Mouse (Mus musculus): ENCODE results near the gene D1Pas1. TPM values are rescaled to one million over a fixed set of nuclear protein-coding genes. Genes with fewer than 3 reads are reported as not detected.

The D1Pas1 gene
- not detected for polyA plus RNA-seq (2017; shearing (Covaris generic))

DNA sequence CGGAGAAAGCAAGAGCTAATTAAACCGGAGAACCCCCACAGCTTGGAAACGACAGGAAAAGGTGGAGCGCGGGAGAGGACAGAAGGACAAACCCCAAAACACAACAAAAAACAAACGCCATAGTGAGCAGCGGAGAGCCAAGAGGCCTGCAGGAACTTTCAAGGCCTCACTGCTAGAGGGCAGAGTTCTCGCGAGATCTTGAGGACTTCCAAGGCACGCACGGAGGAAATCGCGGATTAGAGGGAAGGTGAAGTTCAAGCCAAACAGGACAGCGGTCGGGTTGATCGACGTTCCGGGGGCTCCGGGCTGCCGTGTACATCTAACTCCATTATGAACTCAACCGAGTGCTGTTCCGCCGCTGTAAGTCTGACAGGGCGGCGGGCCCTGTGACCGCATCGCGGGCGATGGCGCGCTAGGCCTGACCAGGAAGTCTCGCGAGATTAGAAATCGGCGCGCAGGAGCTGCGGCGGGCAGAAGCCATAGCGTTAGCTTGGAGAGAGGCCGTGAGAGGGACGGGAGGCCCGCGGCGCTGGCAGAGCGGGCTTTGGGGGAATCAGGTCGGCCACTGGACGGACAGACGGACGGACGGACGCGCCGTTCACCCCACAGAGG lies at the start of gene D1Pas1:
Gene D1Pas1, plus strand, starts transcription at position 216 of the 612 bp plus-strand sequence.
- no peak for ATAC-seq

DNA sequence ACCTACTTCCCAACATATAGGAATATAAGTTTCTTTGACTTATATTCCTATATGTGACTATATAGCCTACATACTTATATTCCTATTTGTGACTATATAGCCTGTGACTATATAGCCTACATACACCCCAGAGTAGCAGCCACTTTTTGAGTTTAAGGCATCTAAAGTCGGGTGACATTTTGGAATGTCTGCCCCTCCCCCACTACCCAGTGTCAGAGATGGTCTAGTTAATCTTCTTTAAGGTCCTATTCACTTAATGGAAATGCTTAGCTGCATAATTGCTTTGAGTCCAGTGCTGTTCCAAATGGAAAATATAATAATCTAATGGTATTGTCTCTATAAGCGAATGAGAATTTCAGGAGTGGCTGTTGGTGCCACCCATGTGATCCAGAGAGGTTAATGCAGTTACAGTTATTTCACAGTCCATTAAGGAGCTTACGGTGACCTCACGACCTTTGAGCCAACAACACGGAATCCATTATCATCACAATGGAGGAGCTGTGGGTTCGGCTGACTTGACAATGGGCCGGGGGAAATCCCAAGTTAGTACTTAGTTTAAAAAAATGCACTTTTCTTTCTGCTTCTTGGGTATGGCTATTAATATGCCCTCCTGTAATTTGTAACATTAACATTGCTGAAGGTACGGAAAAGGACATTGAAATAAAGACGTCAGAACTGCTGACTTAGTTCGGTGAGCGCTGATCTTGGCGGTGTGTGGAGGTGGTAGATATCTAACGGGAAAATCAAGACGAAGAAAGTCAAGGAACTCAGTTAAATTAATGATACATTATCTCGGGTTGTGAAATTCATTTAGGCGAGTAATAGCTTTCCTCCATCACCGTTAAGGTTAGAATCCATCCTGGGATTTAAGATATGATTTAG lies 44.5 kb upstream of the D1Pas1 start:
- ATAC-seq = no peak

DNA sequence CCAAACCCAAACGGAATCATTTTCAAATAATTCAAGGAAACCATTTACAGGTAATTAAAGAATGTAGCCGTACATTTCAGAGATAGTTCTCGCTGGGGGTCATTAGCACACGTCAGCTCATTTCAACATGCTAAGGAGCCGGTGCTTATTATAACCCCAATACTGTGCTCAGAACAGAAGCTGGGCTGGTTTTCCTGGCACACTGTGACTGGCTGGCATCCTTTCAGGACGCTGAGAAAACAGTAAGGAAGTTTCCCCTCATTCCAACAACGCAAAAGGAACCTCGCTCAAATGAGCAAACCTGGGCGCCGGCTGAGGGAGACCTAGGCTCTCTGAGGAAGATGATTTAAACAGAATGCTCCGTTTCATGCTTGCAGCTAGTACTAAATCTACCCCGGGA lies 43.2 kb upstream of the D1Pas1 start:
- no peak for ATAC-seq

DNA sequence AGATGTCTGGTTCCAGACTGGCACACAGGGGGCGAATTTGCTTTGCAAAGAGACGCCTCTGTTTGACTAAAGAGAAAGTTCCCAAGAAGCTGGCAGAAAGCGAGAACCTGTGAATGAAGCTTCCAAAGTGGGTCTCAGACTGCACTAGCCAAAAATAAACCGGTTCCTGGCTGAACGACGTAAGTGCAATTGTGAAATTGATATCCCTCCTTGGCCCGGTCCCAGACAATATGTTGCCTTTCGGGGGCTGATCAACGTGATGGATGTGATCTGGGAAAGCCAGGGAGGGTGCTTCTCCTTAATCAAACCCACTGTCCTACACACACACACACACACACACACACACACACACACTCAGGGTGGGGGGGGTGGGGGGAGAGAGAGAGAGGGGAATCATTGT lies 41.8 kb upstream of the D1Pas1 start:
- no peak for ATAC-seq

DNA sequence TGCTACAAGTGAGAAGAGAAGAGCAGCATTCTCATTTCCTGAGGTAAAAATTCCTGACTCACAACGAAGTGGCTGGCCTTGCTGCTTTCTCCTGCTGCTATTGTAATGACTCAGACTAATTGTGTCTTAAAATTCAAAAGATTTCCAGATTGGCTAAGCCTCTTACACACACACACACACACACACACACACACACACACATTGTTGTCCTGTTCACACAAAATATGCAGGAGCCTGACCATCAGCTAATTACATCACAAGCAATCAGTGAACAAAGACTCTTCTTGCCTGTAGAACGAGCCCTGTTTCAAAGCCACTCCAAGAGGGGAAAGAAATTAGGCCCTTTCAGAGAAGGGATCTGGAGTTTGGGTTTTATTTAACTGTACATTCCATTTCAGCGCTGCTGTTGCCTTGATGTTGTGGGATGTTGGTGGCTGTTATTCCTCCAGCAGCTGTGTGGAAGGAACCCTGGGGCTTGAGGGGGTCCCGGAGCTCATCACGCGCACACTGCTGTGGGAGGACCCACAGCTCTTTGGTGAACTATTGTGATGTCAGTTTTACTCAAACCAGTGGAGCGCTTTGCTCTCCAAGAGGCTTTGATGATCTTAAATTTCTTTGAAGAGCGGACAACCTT lies 40.8 kb upstream of the D1Pas1 start:
- no peak for ATAC-seq

DNA sequence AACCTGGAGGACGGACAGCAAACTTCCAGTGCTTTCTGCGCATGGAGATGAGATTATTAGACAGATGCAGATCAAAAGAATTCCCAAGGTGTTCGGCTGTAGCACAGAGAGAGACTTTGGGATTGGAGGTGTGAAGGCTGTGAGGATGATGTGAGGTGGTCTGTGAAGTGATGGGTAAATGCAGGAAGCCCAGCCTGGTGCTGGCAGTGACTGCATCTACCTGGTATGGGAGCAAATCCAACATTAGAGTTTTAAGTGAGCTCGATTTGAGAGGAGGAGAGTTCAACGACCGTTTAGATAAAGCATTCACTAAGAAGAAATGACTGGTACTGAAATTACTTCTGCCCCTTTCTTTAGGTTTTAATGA lies 40.3 kb upstream of the D1Pas1 start:
- ATAC-seq = no peak

DNA sequence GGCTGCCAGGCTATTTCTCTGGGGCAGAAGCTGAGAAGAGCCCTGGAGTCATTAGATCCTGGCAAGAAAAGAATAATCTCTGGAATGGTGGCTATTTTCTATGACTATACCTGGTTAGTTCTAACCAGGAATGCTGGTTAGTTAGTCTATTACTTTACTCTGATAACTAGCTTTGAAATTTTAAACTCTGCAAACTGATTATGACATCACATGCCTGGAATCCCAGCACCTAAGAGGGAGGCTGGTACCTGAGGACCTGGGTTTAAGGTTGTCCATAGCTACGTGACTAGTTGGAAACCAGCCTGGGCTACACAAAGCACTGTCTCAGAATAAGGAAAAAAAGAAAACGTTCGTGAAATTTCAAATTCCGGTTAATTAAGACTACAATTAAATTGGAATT lies 39.7 kb upstream of the D1Pas1 start:
- ATAC-seq = no peak

DNA sequence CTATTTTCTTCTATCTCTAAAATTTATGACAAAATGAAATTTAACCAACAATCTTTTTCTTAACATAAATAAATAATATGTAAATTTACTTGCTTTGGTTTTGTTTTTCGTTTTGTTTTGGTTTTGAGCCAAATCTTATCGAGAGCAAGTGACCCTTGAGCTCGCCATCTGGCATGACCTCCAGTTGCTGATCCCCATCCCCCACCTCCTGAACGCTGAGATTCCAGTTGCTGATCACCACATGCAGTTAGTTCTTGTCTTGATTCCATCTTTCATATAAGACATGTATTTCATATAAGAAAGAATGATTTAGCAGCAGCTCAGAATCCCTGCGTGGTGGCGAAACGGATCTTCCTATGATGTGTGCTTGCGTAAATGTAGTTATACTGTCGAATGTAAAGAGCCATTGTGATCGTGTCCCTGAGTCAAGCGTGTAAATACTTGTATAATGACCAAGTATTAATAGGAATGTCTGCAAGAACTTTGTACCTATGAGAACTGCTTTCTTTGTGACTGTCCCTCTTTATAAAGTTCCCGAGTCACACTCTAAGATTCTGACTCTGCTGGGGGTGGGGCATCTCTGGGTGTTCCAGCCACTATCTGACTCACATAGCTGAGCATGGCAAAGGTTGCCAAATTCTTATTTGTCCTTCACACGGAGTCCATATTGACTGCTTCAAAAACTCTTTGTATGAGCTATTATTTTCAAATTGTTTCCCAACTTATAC lies 36.9 kb upstream of the D1Pas1 start:
- no peak for ATAC-seq

DNA sequence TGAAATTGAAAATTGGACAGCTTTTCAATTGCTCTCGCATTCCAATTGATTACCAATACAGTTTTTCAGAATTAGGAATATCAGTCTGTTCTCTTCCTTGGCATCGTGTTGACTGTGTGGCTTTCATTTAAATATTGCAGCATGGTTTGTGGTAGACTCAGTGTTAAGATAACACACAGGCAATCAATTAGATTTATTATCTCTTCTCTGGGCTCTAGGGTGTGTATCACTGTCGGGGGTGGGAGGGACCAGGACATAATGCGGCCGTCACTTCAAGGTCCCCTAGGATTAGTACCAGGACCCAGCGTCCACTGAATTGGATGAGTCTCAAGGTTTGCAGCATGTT lies 36.4 kb upstream of the D1Pas1 start:
- ATAC-seq = no peak

DNA sequence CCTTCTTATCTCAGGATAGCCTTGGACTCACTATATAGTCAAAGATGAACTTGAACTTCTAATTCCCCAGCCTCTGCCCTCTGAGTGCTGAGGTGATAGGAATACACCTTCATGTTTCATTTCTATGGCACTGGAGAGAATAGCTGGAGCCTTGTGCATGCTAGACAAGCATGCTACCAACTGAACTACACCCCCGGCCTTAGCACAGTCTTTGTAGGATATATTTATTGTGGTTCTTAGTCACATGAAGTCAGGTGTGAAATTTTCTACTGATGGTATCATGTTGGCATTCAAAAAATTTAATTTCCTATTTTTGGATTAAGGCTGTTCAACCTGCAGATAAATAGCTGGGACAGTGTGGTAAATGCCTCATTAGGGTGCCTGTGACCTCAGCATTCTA lies 33.0 kb upstream of the D1Pas1 start:
- no peak for ATAC-seq

DNA sequence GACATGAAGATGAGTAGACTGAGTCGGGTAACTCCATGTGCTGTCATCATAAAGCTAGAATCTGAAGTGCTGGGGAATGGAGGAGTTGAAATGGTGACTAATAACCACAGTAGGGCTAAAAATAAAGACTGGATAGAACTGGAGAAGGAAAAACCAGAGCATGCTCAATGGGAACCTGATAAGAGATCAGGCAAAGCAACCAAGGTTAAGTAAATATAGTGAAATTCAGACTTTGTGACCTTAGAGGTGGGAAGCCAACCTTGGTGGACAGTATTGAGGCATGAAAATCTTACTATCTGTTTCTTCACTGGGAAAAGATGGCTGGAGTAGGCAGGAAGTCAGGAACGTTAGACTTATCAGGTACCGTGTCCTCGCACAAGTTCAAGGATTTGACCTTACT lies 14.8 kb upstream of the D1Pas1 start:
- no peak for ATAC-seq

DNA sequence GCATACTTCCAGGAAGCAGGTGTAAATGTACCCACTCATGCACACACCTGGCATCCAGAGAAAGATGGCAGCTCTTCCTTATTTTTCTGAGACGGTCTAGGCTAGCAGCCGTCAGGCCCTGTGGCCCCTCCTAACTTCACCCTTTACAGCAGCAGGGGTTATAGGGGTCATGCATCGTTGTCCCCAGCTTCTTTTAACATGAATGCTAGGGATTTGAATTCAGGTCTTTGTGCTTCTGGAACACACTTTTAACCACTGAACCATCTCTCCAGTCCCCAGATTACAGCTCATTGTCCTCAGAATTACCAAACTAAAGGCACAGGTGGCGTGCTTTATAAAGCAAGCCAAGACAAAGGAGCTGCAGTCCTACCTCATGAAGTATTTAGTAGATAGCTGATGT lies 12.6 kb upstream of the D1Pas1 start:
- ATAC-seq = no peak

DNA sequence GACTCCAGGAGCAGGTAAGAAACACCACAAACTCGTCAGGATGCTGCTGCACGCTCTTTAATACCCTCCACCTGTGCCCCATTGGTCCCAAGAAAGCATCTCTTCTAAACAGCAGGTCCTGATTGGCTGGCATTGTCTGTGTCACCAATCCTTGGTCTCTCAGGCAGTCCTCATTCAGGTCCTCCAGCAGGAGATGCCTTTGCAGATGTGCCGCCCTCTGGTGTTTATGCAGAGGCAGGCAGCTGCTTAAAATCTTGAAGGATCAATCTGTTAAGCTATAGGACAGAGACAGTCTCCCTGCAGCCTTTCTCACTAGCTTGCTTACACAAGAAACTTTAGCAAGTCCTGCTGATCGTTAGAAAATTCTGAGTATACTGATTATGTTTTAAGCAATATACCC lies 7.8 kb upstream of the D1Pas1 start:
- no peak for ATAC-seq

DNA sequence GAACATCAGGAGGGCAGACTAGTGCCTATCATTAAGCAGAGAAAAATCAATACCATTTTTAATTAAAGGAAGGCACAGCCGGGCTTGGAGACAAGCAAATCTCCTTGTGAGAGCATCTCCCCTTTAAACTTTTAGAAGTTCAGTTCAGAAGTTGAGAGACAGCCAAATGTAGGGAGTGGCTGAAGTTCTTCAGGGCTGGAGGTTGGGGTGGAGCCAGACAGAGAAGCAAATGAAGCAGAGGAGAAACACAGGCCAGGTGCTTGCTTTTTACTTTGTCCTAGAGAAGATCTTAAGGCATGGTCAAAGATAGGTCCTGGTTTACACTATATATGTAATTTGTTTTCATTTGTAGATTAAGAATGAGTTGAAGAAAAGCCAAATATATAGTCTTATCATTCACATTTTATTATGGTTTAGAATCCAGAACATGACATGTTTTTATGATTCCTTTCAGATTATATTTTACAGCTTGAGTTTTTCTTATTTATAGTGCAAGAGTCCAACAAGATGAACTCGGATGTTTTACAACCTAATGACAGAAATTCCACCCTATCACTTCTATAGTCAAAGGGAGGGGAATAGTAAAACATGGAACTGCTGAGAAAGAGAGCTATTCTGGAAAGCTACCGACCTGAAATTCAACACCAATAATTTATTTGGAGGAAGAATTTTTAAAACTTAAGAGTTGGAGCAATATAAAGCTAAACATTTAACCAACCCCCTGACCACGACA lies 2.9 kb upstream of the D1Pas1 start:
- ATAC-seq = no peak

DNA sequence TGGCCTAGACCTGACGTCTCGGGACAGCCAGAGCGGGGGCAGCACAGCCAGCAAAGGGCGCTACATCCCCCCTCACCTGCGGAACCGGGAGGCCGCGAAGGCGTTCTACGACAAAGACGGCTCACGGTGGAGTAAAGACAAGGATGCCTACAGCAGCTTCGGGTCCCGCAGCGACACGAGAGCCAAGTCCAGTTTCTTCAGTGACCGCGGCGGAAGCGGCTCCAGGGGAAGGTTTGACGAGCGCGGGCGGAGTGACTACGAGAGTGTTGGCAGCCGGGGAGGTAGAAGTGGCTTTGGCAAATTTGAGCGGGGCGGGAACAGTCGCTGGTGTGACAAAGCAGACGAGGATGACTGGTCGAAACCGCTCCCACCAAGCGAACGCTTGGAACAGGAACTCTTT lies 710 bp downstream of the D1Pas1 start:
- ATAC-seq = no peak

DNA sequence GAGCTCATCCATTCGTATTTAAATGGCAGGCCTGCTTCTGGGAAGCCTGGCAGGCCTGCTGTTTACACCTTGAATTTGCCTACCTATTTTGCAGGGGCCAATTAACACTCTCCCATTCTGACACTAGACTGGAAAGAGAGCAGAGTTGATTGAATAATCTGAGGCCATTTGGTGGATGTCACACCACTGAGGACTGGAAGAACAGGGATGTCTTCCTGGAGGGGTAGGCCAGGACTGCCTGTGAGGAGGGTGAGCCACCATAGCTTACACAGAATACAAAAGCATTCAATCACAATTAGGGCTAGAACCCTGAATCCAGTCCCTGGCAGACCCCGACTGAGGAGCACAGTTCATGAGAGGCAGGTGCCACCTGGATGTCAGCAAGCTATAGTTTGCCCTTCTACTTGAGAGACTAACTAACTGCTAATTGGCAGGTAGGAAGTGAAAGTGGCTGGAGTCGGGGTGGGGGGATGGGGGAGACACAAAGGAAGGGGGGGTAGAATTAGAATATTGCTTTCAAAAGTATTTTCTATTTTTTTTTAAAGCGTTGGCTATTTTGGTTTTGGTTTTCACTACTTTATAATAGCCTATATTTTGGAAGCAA lies 9.8 kb downstream of the D1Pas1 start:
- no peak for ATAC-seq

DNA sequence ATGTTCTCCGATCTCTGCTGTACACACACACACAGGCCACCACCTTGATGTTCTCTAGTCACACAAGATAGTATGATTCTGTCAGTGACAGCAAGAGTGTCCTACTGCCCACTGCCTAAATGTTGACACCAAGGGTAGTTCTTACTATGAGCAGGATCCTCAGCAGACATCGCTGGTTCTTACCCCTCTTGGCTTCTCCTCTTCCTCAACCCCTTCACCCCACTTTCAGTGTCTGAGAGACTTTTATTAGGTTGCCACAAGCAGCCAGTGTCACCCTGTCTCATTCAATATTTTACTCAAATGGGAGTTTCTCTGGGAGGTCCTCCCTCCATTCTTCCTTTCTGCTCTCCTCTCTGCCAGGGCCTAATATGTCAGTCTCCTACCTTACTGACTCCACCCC lies 10.6 kb downstream of the D1Pas1 start:
- ATAC-seq = no peak

DNA sequence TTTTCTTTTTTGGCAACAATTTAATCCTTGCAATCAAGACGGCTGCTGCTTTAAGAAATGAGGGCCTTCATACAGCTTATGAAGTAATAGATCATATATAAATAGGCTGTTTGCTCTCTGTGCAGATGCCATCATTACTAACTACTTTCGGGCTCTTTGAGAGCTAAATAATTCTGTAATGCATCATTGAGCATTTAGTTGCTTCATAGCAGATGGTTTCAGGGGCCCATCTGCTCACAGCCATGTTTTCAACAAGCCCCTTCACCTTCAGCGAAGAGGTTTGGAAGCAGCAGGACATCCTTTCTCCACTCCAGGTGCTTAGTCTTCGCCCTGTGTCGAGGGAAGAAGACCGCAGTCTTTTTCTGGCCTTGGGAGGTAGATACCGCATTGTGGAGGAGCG lies 12.2 kb downstream of the D1Pas1 start:
- ATAC-seq = no peak

DNA sequence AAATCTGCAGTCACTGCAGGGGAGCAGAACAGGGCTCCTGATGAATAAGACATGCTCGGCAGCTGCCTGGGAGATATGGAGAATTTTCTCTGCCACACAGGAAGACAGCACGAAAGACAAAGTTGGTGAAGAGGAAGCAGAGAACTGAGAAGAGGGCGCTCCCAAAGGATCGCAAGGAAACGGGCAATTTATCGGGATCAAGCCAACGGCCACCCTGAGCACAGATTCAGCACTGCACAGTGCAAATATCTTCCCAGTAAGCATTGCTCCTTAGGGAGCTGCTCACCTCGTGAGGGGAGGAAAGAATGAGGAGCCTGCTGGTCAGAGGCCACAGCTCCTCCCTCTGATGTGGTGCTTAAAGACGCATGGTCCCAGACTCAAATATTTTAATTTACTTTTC lies 13.3 kb downstream of the D1Pas1 start:
- ATAC-seq = no peak

DNA sequence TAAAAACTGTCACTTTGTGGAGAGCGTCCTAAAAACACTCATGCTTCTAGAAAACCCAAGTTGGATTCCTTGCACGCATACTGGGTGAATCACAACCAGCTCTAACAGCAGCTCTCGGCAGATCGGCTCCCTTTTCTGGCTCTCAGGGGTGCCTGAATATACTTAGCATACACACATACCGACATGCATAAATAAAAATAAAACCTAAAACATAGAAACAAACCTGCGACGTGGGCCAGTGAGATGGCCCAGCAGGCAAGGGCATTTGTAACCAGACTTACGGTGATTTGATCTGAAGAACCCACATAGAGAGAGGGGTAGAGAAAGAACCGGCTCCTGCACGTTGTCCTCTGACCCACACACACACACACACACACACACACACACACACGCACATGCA lies 17.9 kb downstream of the D1Pas1 start:
- ATAC-seq = no peak

DNA sequence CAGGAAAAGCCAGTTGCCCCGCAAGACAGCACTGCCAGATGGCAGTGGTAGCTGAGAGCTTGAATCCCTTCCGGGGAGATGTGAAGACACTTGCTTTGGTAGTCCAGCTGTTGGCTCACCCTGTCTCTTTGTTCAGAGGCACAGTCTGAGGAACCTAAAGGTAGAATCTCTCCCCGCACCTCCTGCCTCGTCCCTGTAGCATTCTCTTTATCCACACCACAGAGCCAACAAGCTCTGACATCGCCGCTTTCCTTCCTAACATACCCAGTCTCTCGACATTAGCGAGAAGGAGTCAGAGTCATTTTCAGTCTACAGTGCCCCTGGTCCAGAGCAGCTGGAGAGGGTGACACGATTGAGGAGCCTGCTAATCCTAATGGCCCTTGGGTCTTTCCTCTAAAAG lies 18.9 kb downstream of the D1Pas1 start:
- ATAC-seq = no peak

DNA sequence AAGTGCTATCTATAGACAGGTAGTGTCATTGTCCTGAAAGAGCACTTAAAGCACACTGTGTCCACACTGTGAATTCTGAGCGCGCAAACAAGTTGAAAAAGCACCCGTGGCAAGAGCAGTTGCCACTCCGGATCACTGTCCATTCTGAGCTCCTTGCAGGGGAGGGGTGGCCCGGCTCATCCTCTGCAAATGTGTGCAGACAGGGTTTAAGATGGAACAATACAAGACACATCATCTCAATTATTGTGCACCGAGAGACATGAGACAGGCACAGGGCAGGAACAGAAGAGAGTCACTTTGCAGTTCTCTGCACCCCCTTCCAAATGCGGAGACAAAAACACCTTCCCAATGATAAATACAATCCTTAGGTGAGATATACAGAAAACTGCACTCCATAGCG lies 19.3 kb downstream of the D1Pas1 start:
- ATAC-seq = no peak

Measured in activated CD4-positive, CD25-positive, alpha-beta regulatory T cell, adult 4 months (primary cell).